Mouse (Mus musculus) gastrocnemius, adult 2 months (tissue): ENCODE measurements around the gene Hunk. TPM values are rescaled to one million over a fixed set of nuclear protein-coding genes. Genes with fewer than 3 reads are reported as not detected.

Source experiments
- DNase-seq: peaks from one replicate; pipeline ENCODE4 v3.0.0; 2022
- H3K27ac ChIP-seq: fragments of 200-600 bp; 2 replicates; pipeline ENCODE4 v1.8.1; 2022; ENCODE audit warnings: mild to moderate bottlenecking
- H3K4me3 ChIP-seq: fragments of 200-600 bp; 2 replicates; pipeline ENCODE4 v1.8.1; 2022; ENCODE audit warnings: mild to moderate bottlenecking, moderate library complexity
- CTCF ChIP-seq: fragments of 200-600 bp; IDR thresholded peaks from 2 replicates; pipeline ENCODE4 v1.8.1; 2022; ENCODE audit warnings: antibody characterized with exemption, mild to moderate bottlenecking, moderate library complexity
- intact Hi-C: fragments of 180-260 bp; cut with DNase I; formaldehyde crosslinking; loops from one replicate; pipeline ENCODE4 v1.15.1; 2025
- total RNA-seq, 2 experiments: library from RNA; stranded (reverse); gene quantifications; 2 replicates each; pipeline ENCODE4 v1.2.3; 2021

Gene Hunk
- total RNA-seq, 2 experiments from 2014 or later: 0.46 to 0.53 TPM

DNA sequence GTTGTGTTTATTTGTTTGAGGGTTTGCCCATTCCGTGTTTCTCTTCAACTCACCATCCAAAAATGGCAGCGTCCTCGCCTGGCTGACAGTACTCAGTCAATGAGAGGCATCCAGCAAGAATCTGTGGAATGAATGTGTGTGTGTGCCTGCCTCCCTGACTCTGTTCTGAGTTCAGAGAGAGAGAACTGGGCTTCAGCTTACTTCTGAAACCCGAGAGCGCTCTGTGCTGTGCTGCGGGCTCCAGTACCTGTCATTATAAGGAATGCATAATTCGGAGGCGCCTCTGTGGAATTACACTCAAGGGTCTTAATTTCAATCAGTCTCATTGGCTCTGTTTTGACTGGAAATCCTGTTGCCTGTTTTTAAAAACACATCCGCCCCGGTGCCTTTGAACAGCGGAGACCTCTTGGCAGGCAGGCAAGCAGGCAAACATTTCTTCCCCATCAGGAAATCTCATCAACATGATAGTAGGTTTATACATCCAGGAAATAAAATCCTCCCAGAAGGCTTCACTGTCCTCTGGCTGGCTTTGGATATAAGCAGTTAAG lies 77.0 kb downstream of the Hunk start:
- peak; percentile 42 for DNase-seq
- Histone ChIP-seq H3K4me3 (no peak overlapping the region), H3K27ac (no peak overlapping the region)
- intact Hi-C loops: no loop called here
- no peak for TF ChIP-seq CTCF

DNA sequence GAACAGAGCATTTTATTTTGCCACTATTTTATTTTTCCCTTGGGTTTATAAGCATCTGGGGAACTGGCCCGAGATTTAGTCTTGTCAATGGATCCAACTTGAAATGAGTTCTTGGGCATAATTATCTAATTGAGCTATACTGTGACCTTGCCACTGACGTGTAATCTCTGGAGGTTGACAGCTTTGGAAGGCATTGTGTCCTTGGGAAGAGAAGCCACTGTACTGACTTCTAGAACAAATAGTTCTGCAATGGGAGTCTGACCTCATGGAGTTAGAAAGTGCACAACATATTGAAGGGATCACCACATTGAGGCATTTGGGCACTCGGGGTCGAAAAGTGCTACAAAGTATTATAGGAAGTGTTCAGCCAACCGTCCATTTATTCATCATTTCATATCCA lies 79.3 kb downstream of the Hunk start:
- H3K27ac ChIP-seq: no peak overlapping the region
- no peak overlapping the region for H3K4me3 ChIP-seq
- TF ChIP-seq CTCF: no peak
- DNase-seq: no peak
- intact Hi-C loops: no loop called here

DNA sequence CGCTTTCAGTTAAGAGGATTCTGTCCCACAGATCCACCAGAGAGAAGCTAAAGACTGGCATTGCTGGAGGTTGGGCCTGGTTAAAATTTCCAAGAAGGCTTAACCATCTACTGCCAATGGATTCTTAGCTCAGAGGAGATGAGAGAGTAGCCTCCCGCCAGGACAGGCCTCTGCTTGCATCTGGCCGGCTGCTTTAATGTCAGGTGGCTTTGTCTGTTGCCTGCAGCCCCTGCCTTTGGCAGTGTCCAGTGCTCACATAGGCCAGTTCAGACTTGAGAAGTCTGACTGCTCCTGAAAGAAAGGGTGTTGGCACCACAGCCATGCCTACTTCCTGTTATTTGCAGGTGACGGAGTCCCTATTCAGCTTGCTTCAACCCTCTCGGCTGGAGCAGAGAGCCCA lies 82.5 kb downstream of the Hunk start:
- Histone ChIP-seq H3K4me3 (no peak overlapping the region), H3K27ac (no peak overlapping the region)
- intact Hi-C loops: no loop called here
- TF ChIP-seq CTCF: no peak
- no peak for DNase-seq

DNA sequence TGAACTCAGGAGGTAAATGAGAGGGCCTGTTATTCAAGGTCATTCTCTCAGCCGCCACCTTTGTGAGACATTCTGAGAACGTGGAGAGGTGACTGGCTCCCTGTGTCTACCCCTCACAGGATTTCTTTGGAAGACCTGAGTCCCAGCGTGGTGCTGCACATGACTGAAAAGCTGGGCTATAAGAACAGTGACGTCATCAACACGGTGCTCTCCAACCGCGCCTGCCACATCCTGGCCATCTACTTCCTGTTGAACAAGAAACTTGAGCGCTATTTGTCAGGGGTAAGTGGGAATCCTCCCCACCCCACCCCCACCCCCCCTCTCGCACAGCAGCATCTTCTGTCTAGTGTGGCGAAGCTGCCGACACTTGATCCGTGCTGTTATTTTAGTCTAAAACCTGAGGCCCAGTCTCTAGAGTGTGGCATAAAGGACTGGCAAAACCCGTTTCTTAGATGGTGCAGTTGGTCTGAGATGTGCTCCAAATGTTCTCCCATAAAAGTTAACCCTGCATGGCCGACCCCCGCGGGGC lies 90.0 kb downstream of the Hunk start:
- H3K27ac ChIP-seq: no peak overlapping the region
- no peak for DNase-seq
- no peak for TF ChIP-seq CTCF
- no peak overlapping the region for H3K4me3 ChIP-seq
- intact Hi-C loops: no loop called here

DNA sequence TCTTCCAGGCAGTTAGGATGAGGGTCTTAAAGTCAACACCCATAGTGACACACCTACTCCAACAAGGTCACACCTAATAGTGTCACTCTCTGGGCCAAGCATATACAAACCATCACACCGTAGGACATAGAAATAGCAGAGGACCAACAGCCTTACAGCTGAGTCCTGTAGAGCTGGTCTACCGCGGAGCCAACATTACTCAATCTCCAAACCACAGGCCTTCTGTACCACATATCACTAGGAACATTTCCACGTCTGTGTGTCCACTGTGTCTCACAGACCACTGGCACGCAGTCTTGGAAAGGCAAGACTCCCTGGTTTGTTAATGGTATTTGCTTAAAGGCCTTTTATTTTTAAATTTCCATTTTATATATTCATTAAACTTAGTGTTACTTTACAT lies 95.8 kb downstream of the Hunk start:
- Histone ChIP-seq H3K4me3 (no peak overlapping the region), H3K27ac (no peak overlapping the region)
- DNase-seq: no peak
- no peak for TF ChIP-seq CTCF
- intact Hi-C loops: no loop called here

DNA sequence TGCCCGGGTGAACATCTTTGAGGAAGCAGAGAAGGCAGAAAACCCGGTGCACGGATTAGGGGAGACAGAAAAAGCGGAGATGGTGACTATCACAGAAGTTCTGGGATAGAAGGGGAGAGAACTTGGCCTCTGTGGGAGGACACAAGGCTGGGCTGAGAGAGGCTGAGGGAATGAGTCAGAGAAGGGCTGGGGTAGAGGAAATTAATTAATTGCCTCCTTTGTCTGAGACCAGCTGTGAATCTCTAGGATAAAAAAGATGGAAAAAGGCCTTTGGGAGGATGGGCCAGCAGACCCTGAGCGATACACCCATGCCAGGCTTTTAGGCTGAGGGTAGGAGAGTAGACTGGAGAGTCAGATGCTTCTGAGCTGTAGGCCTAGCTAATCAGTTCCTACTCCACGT lies 97.5 kb downstream of the Hunk start:
- intact Hi-C loops: no loop called here
- no peak overlapping the region for H3K4me3 ChIP-seq
- no peak overlapping the region for H3K27ac ChIP-seq
- TF ChIP-seq CTCF: no peak
- DNase-seq: no peak

DNA sequence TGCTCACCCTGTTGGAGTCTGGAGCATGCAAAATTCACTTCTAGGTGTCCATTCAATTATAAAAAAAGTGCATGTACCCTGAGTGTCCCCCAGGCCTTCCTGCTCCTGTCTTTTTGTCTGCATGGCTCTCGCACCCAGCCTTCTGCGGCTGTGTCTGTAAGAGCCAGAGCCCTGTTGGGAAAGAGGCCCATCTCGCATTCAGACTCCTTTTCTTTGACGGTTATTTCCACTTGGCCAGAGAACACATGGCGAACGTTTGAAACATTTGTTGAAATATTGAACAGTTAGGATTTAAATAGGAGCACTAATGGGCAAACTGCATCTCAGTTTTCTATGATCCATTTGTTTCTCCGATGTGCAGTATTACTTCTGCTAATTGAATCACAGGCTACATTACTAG lies 99.3 kb downstream of the Hunk start:
- H3K27ac ChIP-seq: no peak overlapping the region
- no peak for TF ChIP-seq CTCF
- H3K4me3 ChIP-seq: no peak overlapping the region
- no peak for DNase-seq
- intact Hi-C loops: no loop called here

DNA sequence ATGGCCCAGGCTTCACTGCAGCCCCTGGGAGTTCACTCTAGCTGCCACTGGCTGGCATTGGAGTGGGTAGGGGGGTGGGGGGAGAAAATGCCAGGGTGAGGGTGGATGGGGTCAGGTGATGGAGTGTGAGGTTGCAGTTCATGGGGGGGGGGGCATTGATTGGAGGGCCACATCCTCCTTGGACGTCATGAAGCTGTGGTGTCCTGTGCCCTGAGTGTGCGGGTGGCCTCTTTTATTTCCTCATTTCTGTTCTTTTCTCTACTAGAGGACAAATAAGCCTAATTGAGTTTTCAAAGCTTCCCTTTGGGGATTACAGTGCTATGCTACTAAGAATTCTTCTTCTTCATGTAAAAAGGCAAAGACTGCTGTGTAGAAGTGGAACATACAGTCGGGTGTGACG lies 99.8 kb downstream of the Hunk start:
- TF ChIP-seq CTCF: no peak
- Histone ChIP-seq H3K4me3 (no peak overlapping the region), H3K27ac (no peak overlapping the region)
- intact Hi-C loops: no loop called here
- DNase-seq: no peak

DNA sequence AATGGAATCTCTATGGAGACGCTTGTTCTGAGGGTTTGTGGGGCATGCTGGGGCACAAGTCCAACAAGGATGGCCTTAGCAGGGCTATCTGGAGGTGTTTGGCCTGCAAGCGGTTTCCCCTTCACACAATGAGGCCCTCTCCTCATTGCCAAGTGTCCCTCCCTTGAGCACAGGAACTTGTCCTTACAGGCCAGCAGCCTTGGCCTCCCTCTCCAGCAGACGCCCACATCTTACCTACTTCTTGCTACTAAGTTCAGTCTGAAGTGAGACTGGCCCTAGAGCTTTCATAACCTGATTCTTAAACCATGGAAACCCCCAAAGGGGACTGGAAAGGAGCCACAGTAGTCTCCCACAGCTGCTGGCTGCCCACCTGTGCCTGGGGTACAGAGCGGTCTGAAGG lies 104.3 kb downstream of the Hunk start:
- intact Hi-C loops: no loop called here
- no peak overlapping the region for H3K4me3 ChIP-seq
- no peak for DNase-seq
- TF ChIP-seq CTCF: no peak
- no peak overlapping the region for H3K27ac ChIP-seq

DNA sequence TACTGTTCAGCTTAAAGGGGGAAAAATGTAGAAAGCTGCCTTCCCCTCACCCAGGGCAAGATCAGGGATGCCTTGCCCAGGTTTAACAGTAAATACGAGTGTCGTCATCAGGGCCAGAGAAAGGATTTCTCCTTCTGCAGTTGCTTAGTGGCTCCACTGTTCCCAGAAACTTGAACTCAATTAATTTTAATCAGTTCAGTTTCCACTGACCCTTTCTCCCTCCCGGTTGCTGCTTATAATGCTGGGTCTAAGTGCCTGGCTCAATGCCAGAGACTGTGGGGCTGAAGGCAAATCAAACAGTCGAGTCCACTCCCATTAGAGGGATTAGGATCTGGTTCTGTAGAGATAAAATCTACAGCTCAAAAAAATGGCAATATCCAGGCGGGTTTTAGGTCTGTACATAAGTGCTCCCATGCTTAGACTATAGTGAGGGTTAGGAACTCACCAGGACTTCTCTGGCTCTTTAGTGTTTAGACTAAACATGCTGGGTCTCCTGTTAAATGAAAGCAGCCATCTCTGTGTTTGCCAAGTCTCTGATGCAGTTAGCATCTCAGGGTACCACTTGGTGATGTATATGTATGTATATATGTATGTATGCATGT lies 106.2 kb downstream of the Hunk start:
- no peak overlapping the region for H3K4me3 ChIP-seq
- DNase-seq: no peak
- no peak for TF ChIP-seq CTCF
- intact Hi-C loops: no loop called here
- no peak overlapping the region for H3K27ac ChIP-seq

DNA sequence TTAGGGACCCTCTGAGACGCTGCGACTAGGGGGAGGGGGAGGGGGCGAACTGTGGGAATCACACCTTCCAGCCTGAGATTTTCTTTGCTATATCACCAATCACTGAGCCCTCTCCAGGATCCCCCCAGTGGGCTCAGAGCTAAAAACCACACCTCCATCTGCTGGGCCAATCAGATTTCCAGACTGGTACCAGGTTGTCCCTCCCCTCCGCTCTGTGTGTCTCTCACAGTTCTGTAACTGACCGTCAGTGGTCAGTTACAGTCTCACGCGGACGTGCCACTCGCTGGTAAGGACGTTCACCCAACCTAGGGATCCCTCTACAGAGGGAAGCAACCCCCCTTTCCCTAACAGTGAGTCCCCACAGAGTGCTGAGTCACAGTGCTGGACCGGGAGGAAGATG lies 111.1 kb downstream of the Hunk start:
- Histone ChIP-seq H3K27ac (no peak overlapping the region), H3K4me3 (no peak overlapping the region)
- DNase-seq: no peak
- no peak for TF ChIP-seq CTCF
- intact Hi-C loops: no loop called here

DNA sequence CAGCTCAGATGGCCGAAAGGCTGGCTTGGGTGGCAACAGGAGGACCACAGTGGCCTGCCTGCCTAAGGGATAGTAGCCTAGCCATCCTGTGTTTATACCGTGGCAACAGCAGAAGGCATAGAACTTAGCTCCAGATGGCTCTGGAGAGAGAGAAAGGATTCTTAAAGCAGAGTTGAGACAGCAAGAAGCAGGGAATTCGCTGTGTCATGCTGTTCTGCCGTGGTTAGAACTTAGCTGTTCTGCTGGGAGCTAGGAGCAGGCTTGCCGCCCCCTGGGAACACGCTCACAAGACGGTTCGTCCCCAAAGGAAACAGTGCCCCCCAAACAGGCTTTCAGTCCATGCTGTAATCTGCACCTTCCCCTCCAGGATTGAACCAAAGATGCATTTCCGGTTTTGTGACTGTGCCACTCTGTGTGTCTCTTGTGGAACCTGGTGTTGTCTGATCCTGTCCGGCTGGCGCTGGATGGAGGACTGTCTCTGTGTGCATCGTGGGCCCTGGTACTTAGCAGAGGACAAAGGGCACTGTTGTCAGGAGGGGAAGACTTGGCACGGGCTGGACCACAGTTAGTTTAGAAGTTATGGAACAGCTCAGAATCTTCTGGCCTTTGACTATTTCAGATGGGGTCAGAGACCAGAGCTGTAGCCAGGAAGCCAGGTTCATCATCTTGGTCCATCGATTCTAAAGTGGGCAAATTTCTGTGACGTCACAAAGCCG lies 112.1 kb downstream of the Hunk start:
- no peak overlapping the region for H3K27ac ChIP-seq
- no peak for DNase-seq
- H3K4me3 ChIP-seq: no peak overlapping the region
- TF ChIP-seq CTCF: no peak
- intact Hi-C loops: no loop called here

DNA sequence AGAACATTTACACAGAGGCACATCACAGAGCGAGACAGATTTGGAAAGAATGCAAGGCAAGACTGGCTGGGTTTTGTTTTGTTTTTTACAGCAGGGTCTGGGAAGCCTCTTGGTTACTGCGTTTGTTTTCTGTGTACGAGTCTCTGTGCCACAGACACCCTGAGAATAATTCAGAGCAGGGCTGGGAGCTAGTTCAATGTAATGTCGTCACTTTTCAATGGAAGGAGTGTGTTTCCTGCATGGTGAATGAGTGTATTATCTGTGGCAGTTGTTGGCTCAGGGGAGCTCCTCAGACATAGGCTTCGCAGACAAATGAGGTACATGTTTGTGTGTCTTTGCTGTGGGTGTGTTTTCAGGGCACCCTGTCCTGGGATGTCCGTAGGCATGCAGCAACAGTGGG lies 115.0 kb downstream of the Hunk start:
- no peak overlapping the region for H3K4me3 ChIP-seq
- intact Hi-C loops: no loop called here
- DNase-seq: no peak
- no peak overlapping the region for H3K27ac ChIP-seq
- no peak for TF ChIP-seq CTCF

DNA sequence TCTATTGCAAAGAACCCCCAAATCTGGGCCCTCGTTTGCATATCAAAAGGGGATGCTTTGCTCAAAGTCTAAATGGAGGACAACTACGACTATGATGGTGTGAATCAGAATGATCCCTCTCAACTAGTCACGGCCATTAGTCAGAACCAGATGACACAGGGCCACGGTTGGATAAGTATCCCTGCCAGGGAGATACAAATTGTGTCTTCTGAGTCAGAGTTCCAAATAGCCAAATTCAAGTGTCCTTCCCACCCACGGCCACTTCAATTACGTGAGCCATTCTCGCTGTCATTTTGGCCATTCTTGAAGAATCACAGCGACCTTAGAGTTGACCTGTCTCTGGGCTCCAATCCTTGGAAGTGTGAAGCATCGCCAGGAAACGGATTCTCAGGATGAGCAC lies 119.4 kb downstream of the Hunk start:
- TF ChIP-seq CTCF: no peak
- no peak overlapping the region for H3K27ac ChIP-seq
- no peak for DNase-seq
- H3K4me3 ChIP-seq: no peak overlapping the region
- intact Hi-C loops: no loop called here
